Mouse (Mus musculus) lung, postnatal 0 days (tissue): ENCODE measurements around the gene Gdpd3.

Experiments
- CTCF ChIP-seq: IDR thresholded peaks from 2 replicates; pipeline ENCODE4 v1.5.1; 2016; ENCODE audit warnings: antibody characterized with exemption, mild to moderate bottlenecking
- EP300 ChIP-seq: IDR thresholded peaks from 2 replicates; pipeline ENCODE4 v1.6.1; 2016; ENCODE audit warnings: antibody characterized with exemption, mild to moderate bottlenecking, control low read depth

GRCm38 (mm10) chr7:126800269-126801056 lies 34.3 kb downstream of the Gdpd3 start:
- TF ChIP-seq CTCF (peak; percentile 20; the same call in 1 of the 2 replicates), EP300 (no peak)
